Mouse (Mus musculus): ENCODE data around the gene Uso1. TPM values are rescaled to one million over a fixed set of nuclear protein-coding genes. Genes with fewer than 3 reads are reported as not detected.

Uso1 gene
- total RNA-seq, 2 experiments from 2014 or later = 19.8 to 20.4 TPM

GRCm38 (mm10) chr5:92230306-92230705, 92.6 kb downstream of the Uso1 start:
- no peak for ATAC-seq (replicated peaks; ENCODE audit: low FRiP score, poor library complexity, severe bottlenecking)

GRCm38 (mm10) chr5:92231836-92232235, 94.1 kb downstream of the Uso1 start:
- no peak for ATAC-seq (replicated peaks; ENCODE audit: low FRiP score, poor library complexity, severe bottlenecking)

GRCm38 (mm10) chr5:92233366-92233765, 95.6 kb downstream of the Uso1 start:
- no peak for ATAC-seq (replicated peaks; ENCODE audit: low FRiP score, poor library complexity, severe bottlenecking)

- no peak for ATAC-seq (replicated peaks; ENCODE audit: low FRiP score, poor library complexity, severe bottlenecking)
Measured at GRCm38 (mm10) chr5:92234939-92235557, 97.3 kb downstream of the Uso1 start.

GRCm38 (mm10) chr5:92239333-92240232, 101.8 kb downstream of the Uso1 start:
- no peak for ATAC-seq (replicated peaks; ENCODE audit: low FRiP score, poor library complexity, severe bottlenecking)

GRCm38 (mm10) chr5:92240769-92241168, 103.0 kb downstream of the Uso1 start:
- ATAC-seq (replicated peaks; ENCODE audit: low FRiP score, poor library complexity, severe bottlenecking) = no peak

GRCm38 (mm10) chr5:92244900-92245299, 107.2 kb downstream of the Uso1 start:
- no peak for ATAC-seq (replicated peaks; ENCODE audit: low FRiP score, poor library complexity, severe bottlenecking)

- no peak for ATAC-seq (replicated peaks; ENCODE audit: low FRiP score, poor library complexity, severe bottlenecking)
Measured at GRCm38 (mm10) chr5:92245483-92245882, 107.7 kb downstream of the Uso1 start.

GRCm38 (mm10) chr5:92248614-92249013, 110.9 kb downstream of the Uso1 start:
- no peak for ATAC-seq (replicated peaks; ENCODE audit: low FRiP score, poor library complexity, severe bottlenecking)

- no peak for ATAC-seq (replicated peaks; ENCODE audit: low FRiP score, poor library complexity, severe bottlenecking)
Measured at GRCm38 (mm10) chr5:92252031-92252430, 114.3 kb downstream of the Uso1 start.

Other genes starting within 250 kb of the Uso1 start
- 23.8 and 40.7 TPM in 2 replicates for gene Rchy1, start 174.9 kb upstream of the Uso1 start, total RNA-seq (2015; ENCODE audit: low replicate concordance)
- 14.4 and 26.2 TPM in 2 replicates for gene Rchy1, start 174.9 kb upstream of the Uso1 start, total RNA-seq (2017; ENCODE audit: low replicate concordance)
- not detected in 2 replicates for gene Odaph, start 150.5 kb upstream of the Uso1 start, total RNA-seq (2015; ENCODE audit: low replicate concordance)
- gene Odaph, start 150.5 kb upstream of the Uso1 start, total RNA-seq (2017; ENCODE audit: low replicate concordance) = not detected in 2 replicates
- 0.21 TPM in 1 of 2 replicates, not detected in the other for gene Cdkl2, start 94.1 kb upstream of the Uso1 start, total RNA-seq (2015; ENCODE audit: low replicate concordance)
- gene Cdkl2, start 94.1 kb upstream of the Uso1 start, total RNA-seq (2017; ENCODE audit: low replicate concordance) = 0.14 and 0.68 TPM in 2 replicates
- gene G3bp2, start 54.2 kb upstream of the Uso1 start, total RNA-seq (2015; ENCODE audit: low replicate concordance) = 33.2 and 33.8 TPM in 2 replicates
- gene G3bp2, start 54.2 kb upstream of the Uso1 start, total RNA-seq (2017; ENCODE audit: low replicate concordance) = 35.0 and 43.8 TPM in 2 replicates
- not detected in 2 replicates for gene U90926, start 77.5 kb downstream of the Uso1 start, total RNA-seq (2015; ENCODE audit: low replicate concordance)
- gene U90926, start 77.5 kb downstream of the Uso1 start, total RNA-seq (2017; ENCODE audit: low replicate concordance) = not detected in 2 replicates
- not detected in 2 replicates for gene Ppef2, start 118.3 kb downstream of the Uso1 start, total RNA-seq (2015; ENCODE audit: low replicate concordance)
- not detected in 2 replicates for gene Ppef2, start 118.3 kb downstream of the Uso1 start, total RNA-seq (2017; ENCODE audit: low replicate concordance)
- 10.6 and 27.2 TPM in 2 replicates for gene Naaa, start 140.2 kb downstream of the Uso1 start, total RNA-seq (2015; ENCODE audit: low replicate concordance)
- gene Naaa, start 140.2 kb downstream of the Uso1 start, total RNA-seq (2017; ENCODE audit: low replicate concordance) = 9.8 and 10.4 TPM in 2 replicates
- 4.4 and 21.1 TPM in 2 replicates for gene Sdad1, start 172.5 kb downstream of the Uso1 start, total RNA-seq (2015; ENCODE audit: low replicate concordance)
- 9.9 and 11.8 TPM in 2 replicates for gene Sdad1, start 172.5 kb downstream of the Uso1 start, total RNA-seq (2017; ENCODE audit: low replicate concordance)
- 5.2 TPM in 1 of 2 replicates, not detected in the other for gene Cxcl9, start 190.1 kb downstream of the Uso1 start, total RNA-seq (2015; ENCODE audit: low replicate concordance)
- not detected in 2 replicates for gene Cxcl9, start 190.1 kb downstream of the Uso1 start, total RNA-seq (2017; ENCODE audit: low replicate concordance)
- gene Art3, start 193.9 kb downstream of the Uso1 start, total RNA-seq (2015; ENCODE audit: low replicate concordance) = 8.1 TPM in 1 of 2 replicates, not detected in the other
- gene Art3, start 193.9 kb downstream of the Uso1 start, total RNA-seq (2017; ENCODE audit: low replicate concordance) = not detected in 2 replicates
- gene Cxcl10, start 211.0 kb downstream of the Uso1 start, total RNA-seq (2015; ENCODE audit: low replicate concordance) = 3.3 and 5.4 TPM in 2 replicates
- gene Cxcl10, start 211.0 kb downstream of the Uso1 start, total RNA-seq (2017; ENCODE audit: low replicate concordance) = 0.26 and 2.9 TPM in 2 replicates